Mouse (Mus musculus) limb, embryonic 14.5 days (tissue): Measurements from ENCODE around the gene Dlg2. TPM values are rescaled to one million over a fixed set of nuclear protein-coding genes. Genes with fewer than 3 reads are reported as not detected.

Source experiments
- ATAC-seq: fragments of 200-750 bp; cut with Nextera tagmentation; 2 replicates; pipeline ENCODE4 v1.8.0; 2017; ENCODE audit warnings: low read depth, moderate number of reproducible peaks, moderate TSS enrichment; ENCODE audit not compliant: low FRiP score
- DNase-seq: peaks from one replicate; pipeline ENCODE4 v3.0.0-alpha.2; 2015; ENCODE audit warnings: low spot score
- H3K27ac ChIP-seq: fragments of 300-500 bp; sonication (generic); replicated peaks from 2 replicates; pipeline ENCODE4 v1.5.1; 2014; ENCODE audit warnings: low read depth, mild to moderate bottlenecking, low read length, moderate library complexity, mixed read lengths
- H3K27me3 ChIP-seq: fragments of 300-500 bp; sonication (generic); 2 replicates; pipeline ENCODE4 v1.6.1; 2014; ENCODE audit warnings: low read length, mixed read lengths; ENCODE audit not compliant: control insufficient read depth, insufficient read depth
- H3K36me3 ChIP-seq: fragments of 300-500 bp; sonication (generic); 2 replicates; pipeline ENCODE4 v1.6.1; 2014; ENCODE audit warnings: mild to moderate bottlenecking, low read length, moderate library complexity, mixed read lengths; ENCODE audit not compliant: control insufficient read depth, insufficient read depth
- H3K4me1 ChIP-seq: fragments of 300-500 bp; sonication (generic); 2 replicates; pipeline ENCODE4 v1.6.1; 2014; ENCODE audit warnings: antibody characterized with exemption, low read length, mixed read lengths; ENCODE audit not compliant: control insufficient read depth, insufficient read depth
- H3K4me2 ChIP-seq: fragments of 300-500 bp; sonication (generic); replicated peaks from 2 replicates; pipeline ENCODE4 v1.6.1; 2014; ENCODE audit warnings: low read depth, mild to moderate bottlenecking, low read length, moderate library complexity; ENCODE audit not compliant: severe bottlenecking
- H3K4me3 ChIP-seq: fragments of 300-500 bp; sonication (generic); replicated peaks from 2 replicates; pipeline ENCODE4 v1.5.1; 2014; ENCODE audit warnings: low read length
- H3K9ac ChIP-seq: fragments of 300-500 bp; sonication (generic); 2 replicates; pipeline ENCODE4 v1.6.1; 2014; ENCODE audit warnings: mild to moderate bottlenecking, low read depth, low read length, moderate library complexity; ENCODE audit not compliant: severe bottlenecking
- H3K9me3 ChIP-seq: fragments of 300-500 bp; sonication (generic); 2 replicates; pipeline ENCODE4 v1.6.1; 2016; ENCODE audit warnings: low read length; ENCODE audit not compliant: control insufficient read depth
- POLR2A ChIP-seq: fragments of 200-500 bp; IDR thresholded peaks from 2 replicates; pipeline ENCODE4 v1.8.0; 2012; ENCODE audit warnings: inconsistent platforms, mild to moderate bottlenecking, moderate library complexity, borderline replicate concordance; ENCODE audit not compliant: insufficient read depth, insufficient read length; ENCODE audit errors: extremely low read depth
- WGBS: fragments of 180-500 bp; shearing (Covaris S2); extraction: QIAGEN DNeasy Blood & Tissue Kit; methylation state at CpG from one replicate; pipeline ENCODE4 v1.1.7; 2014; 5-methylcytosine and 5-hydroxymethylcytosine counted together
- polyA plus RNA-seq, 2 experiments: library from polyadenylated mRNA; depleted of rRNA in 1 of 2; stranded (reverse) in 1 of 2; unstranded in 1 of 2; fragments of >200 nt; fragmentation: Nextera tagmentation in 1 of 2; extraction: Ambion mirVana in 1 of 2; gene quantifications; 2 replicates each; pipeline versions ENCODE4 v1.2.1 to v1.2.3; 2012 to 2014

Gene Dlg2
- polyA plus RNA-seq, 2 experiments = 4.6 to 7.3 TPM

- Histone ChIP-seq H3K27me3 (no peaks in the 10 kb centered on the region), H3K4me2 (no peak overlapping the region), H3K9me3 (no peaks in the 10 kb centered on the region), H3K9ac (no peak overlapping the region), H3K27ac (no peak overlapping the region), H3K4me1 (peaks cover 5% of the 10 kb centered on the region; the same call in 1 of the 2 replicates), H3K4me3 (no peak overlapping the region), H3K36me3 (no peaks in the 10 kb centered on the region)
- no peak for TF ChIP-seq POLR2A
- 41% methylated on average over 3 of the region's 3 CpGs for WGBS
- no peak for ATAC-seq
- no peak for DNase-seq
Observed at GRCm38 (mm10) chr7:92264325-92264724, 1787.9 kb downstream of the Dlg2 start.

GRCm38 (mm10) chr7:92264964-92265363 lies 1788.5 kb downstream of the Dlg2 start:
- Histone ChIP-seq H3K36me3 (no peaks in the 10 kb centered on the region), H3K27me3 (no peaks in the 10 kb centered on the region), H3K9ac (no peak overlapping the region), H3K4me1 (peaks cover 5% of the 10 kb centered on the region; the same call in 1 of the 2 replicates), H3K9me3 (no peaks in the 10 kb centered on the region), H3K27ac (no peak overlapping the region), H3K4me2 (no peak overlapping the region), H3K4me3 (no peak overlapping the region)
- no peak for TF ChIP-seq POLR2A
- DNase-seq (no peak), ATAC-seq (no peak)

GRCm38 (mm10) chr7:92275353-92275752 lies 1798.9 kb downstream of the Dlg2 start:
- H3K27ac ChIP-seq = no peak overlapping the region
- DNase-seq = no peak
- H3K27me3 ChIP-seq = no peaks in the 10 kb centered on the region
- no peak overlapping the region for H3K9ac ChIP-seq
- H3K4me3 ChIP-seq = no peak overlapping the region
- H3K9me3 ChIP-seq = no peaks in the 10 kb centered on the region
- 71% methylated on average over 4 of the region's 4 CpGs for WGBS
- no peak for TF ChIP-seq POLR2A
- no peaks in the 10 kb centered on the region for H3K36me3 ChIP-seq
- no peak for ATAC-seq
- no peak overlapping the region for H3K4me2 ChIP-seq
- H3K4me1 ChIP-seq = 0 out of 2 replicates have a peak, but pooled peaks cover 5% of the 10 kb centered on the region

GRCm38 (mm10) chr7:92277629-92278028 lies 1801.2 kb downstream of the Dlg2 start:
- TF ChIP-seq POLR2A = no peak

GRCm38 (mm10) chr7:92280925-92281324 lies 1804.5 kb downstream of the Dlg2 start:
- 14% methylated on average over 7 of the region's 7 CpGs for WGBS
- no peak overlapping the region for H3K9ac ChIP-seq
- H3K4me1 ChIP-seq = peaks cover 14% of the 10 kb centered on the region
- TF ChIP-seq POLR2A = no peak
- no peaks in the 10 kb centered on the region for H3K36me3 ChIP-seq
- H3K27ac ChIP-seq = no peak overlapping the region
- DNase-seq (peak; percentile 62), ATAC-seq (0 out of 2 replicates have a peak, but pooled peaks have one; percentile 47)
- H3K27me3 ChIP-seq = no peaks in the 10 kb centered on the region
- no peaks in the 10 kb centered on the region for H3K9me3 ChIP-seq
- H3K4me3 ChIP-seq = no peak overlapping the region
- no peak overlapping the region for H3K4me2 ChIP-seq

More at GRCm38 (mm10) chr7:92277629-92278028, 1801.2 kb downstream of the Dlg2 start:
- no peaks in the 10 kb centered on the region for H3K27me3 ChIP-seq
- peak; percentile 15 for DNase-seq
- no peaks in the 10 kb centered on the region for H3K9me3 ChIP-seq
- peaks cover 14% of the 10 kb centered on the region for H3K4me1 ChIP-seq
- WGBS = 50% methylated on average over 4 of the region's 4 CpGs
- no peaks in the 10 kb centered on the region for H3K36me3 ChIP-seq
- H3K27ac ChIP-seq = no peak overlapping the region
- no peak for ATAC-seq
- H3K4me3 ChIP-seq = no peak overlapping the region
- H3K4me2 ChIP-seq = no peak overlapping the region
- no peak overlapping the region for H3K9ac ChIP-seq

- no peaks in the 10 kb centered on the region for H3K27me3 ChIP-seq
- no peaks in the 10 kb centered on the region for H3K9me3 ChIP-seq
- H3K36me3 ChIP-seq = no peaks in the 10 kb centered on the region
- H3K9ac ChIP-seq = no peak overlapping the region
- ATAC-seq (no peak), DNase-seq (no peak)
- H3K27ac ChIP-seq = no peak overlapping the region
- H3K4me2 ChIP-seq = no peak overlapping the region
- no peak overlapping the region for H3K4me3 ChIP-seq
- peaks cover 7% of the 10 kb centered on the region for H3K4me1 ChIP-seq
- WGBS = 0% methylated on average over 1 of the region's 1 CpGs
- TF ChIP-seq POLR2A = no peak
Observed at GRCm38 (mm10) chr7:92287058-92287457, 1810.6 kb downstream of the Dlg2 start.
